Mouse (Mus musculus) lung, postnatal 0 days (tissue): ENCODE results near the gene Lrmda.

Experiments used
- CTCF ChIP-seq: IDR thresholded peaks from 2 replicates; pipeline ENCODE4 v1.5.1; 2016; ENCODE audit warnings: antibody characterized with exemption, mild to moderate bottlenecking
- EP300 ChIP-seq: IDR thresholded peaks from 2 replicates; pipeline ENCODE4 v1.6.1; 2016; ENCODE audit warnings: antibody characterized with exemption, mild to moderate bottlenecking, control low read depth

GRCm38 (mm10) chr14:23084241-23084773, 1064.8 kb downstream of the Lrmda start:
- no peak for TF ChIP-seq CTCF
- TF ChIP-seq EP300: no peak
